Mouse (Mus musculus): ENCODE data around the gene Ppa2. TPM values are rescaled to one million over a fixed set of nuclear protein-coding genes. Genes with fewer than 3 reads are reported as not detected.
A peak's percentile ranks its signal among the peaks of the same experiment; 100 is the strongest.

Ppa2 gene
- total RNA-seq, 1 experiment: 44.1 TPM

- no peaks in the 10 kb centered on the region for H3K9me3 ChIP-seq (ENCODE audit: control insufficient read depth, insufficient read depth, low read depth, low read length)
- in situ Hi-C loops (cut with MboI; ENCODE audit: low sequenced_read_pairs in 2 of 2, unreplicated experiment in 2 of 2): no loop called here
- DNase-seq (ENCODE audit: low read depth, low spot score): no peak
- H3K36me3 ChIP-seq (ENCODE audit: control insufficient read depth, insufficient read depth, low read length, poor library complexity, severe bottlenecking): no peaks in the 10 kb centered on the region
- TF ChIP-seq ZNF384 (IDR thresholded peaks at IDR 0.05; ENCODE audit: low read depth, low read length) (no peak), MAFK (IDR thresholded peaks at IDR 0.05; ENCODE audit: insufficient read depth, low read depth, low read length) (no peak), ZC3H11A (IDR thresholded peaks at IDR 0.05; ENCODE audit: borderline replicate concordance, low read depth, low read length) (no peak)
- H3K4me3 ChIP-seq (ENCODE audit: insufficient read depth in 1 of 2, low read depth in 1 of 2, low read length in 2 of 2, poor library complexity in 1 of 2, severe bottlenecking in 1 of 2): no peak overlapping the region
- H3K9ac ChIP-seq (ENCODE audit: insufficient read depth, low read depth, low read length, poor library complexity, severe bottlenecking): no peak overlapping the region
- H3K4me1 ChIP-seq (ENCODE audit: control insufficient read depth in 2 of 2, insufficient read depth in 2 of 2, low read length in 2 of 2, poor library complexity in 1 of 2): peaks cover 0 to 2% of the 10 kb centered on the region in 2 experiments; a peak in 2 of 4 replicates
- H3K27ac ChIP-seq (ENCODE audit: insufficient read depth, low read depth, low read length, poor library complexity, severe bottlenecking): no peak overlapping the region
Observed at GRCm38 (mm10) chr3:133304328-133304727, 5.6 kb upstream of the Ppa2 start.

GRCm38 (mm10) chr3:133308361-133308760 lies 1.5 kb upstream of the Ppa2 start:
- H3K4me1 ChIP-seq (ENCODE audit: control insufficient read depth in 2 of 2, insufficient read depth in 2 of 2, low read length in 2 of 2, poor library complexity in 1 of 2): peaks cover 2 to 3% of the 10 kb centered on the region in 2 experiments; a peak in 3 of 4 replicates
- H3K9ac ChIP-seq (ENCODE audit: insufficient read depth, low read depth, low read length, poor library complexity, severe bottlenecking): no peak overlapping the region
- H3K4me3 ChIP-seq (ENCODE audit: insufficient read depth in 1 of 2, low read depth in 1 of 2, low read length in 2 of 2, poor library complexity in 1 of 2, severe bottlenecking in 1 of 2): no peak overlapping the region
- in situ Hi-C loops (cut with MboI; ENCODE audit: low sequenced_read_pairs in 2 of 2, unreplicated experiment in 2 of 2): no loop called here
- H3K9me3 ChIP-seq (ENCODE audit: control insufficient read depth, insufficient read depth, low read depth, low read length): no peaks in the 10 kb centered on the region
- TF ChIP-seq CHD2 (IDR thresholded peaks at IDR 0.05; ENCODE audit: low read depth, low read length) (no peak), MAFK (IDR thresholded peaks at IDR 0.05; ENCODE audit: insufficient read depth, low read depth, low read length) (no peak), ZNF384 (IDR thresholded peaks at IDR 0.05; ENCODE audit: low read depth, low read length) (no peak), ZC3H11A (IDR thresholded peaks at IDR 0.05; ENCODE audit: borderline replicate concordance, low read depth, low read length) (no peak), HCFC1 (IDR thresholded peaks at IDR 0.05; ENCODE audit: borderline replicate concordance, insufficient read depth, low read length) (no peak)
- H3K36me3 ChIP-seq (ENCODE audit: control insufficient read depth, insufficient read depth, low read length, poor library complexity, severe bottlenecking): no peaks in the 10 kb centered on the region
- DNase-seq (ENCODE audit: low read depth, low spot score): no peak
- H3K27ac ChIP-seq (ENCODE audit: insufficient read depth, low read depth, low read length, poor library complexity, severe bottlenecking): no peak overlapping the region

GRCm38 (mm10) chr3:133309359-133309758 lies 551 bp upstream of the Ppa2 start:
- H3K9me3 ChIP-seq (ENCODE audit: control insufficient read depth, insufficient read depth, low read depth, low read length): no peaks in the 10 kb centered on the region
- in situ Hi-C loops (cut with MboI; ENCODE audit: low sequenced_read_pairs in 2 of 2, unreplicated experiment in 2 of 2): no loop called here
- no peaks in the 10 kb centered on the region; the same call in 1 of the 2 replicates for H3K36me3 ChIP-seq (ENCODE audit: control insufficient read depth, insufficient read depth, low read length, poor library complexity, severe bottlenecking)
- DNase-seq (ENCODE audit: low read depth, low spot score): no peak
- H3K27ac ChIP-seq (ENCODE audit: insufficient read depth, low read depth, low read length, poor library complexity, severe bottlenecking): no peak overlapping the region
- TF ChIP-seq MAFK (IDR thresholded peaks at IDR 0.05; ENCODE audit: insufficient read depth, low read depth, low read length) (no peak), ZNF384 (IDR thresholded peaks at IDR 0.05; ENCODE audit: low read depth, low read length) (no peak), HCFC1 (IDR thresholded peaks at IDR 0.05; ENCODE audit: borderline replicate concordance, insufficient read depth, low read length) (no peak), ZC3H11A (IDR thresholded peaks at IDR 0.05; ENCODE audit: borderline replicate concordance, low read depth, low read length) (no peak), CHD2 (IDR thresholded peaks at IDR 0.05; ENCODE audit: low read depth, low read length) (no peak)
- peaks cover 2 to 3% of the 10 kb centered on the region in 2 experiments; a peak in 2 of 4 replicates for H3K4me1 ChIP-seq (ENCODE audit: control insufficient read depth in 2 of 2, insufficient read depth in 2 of 2, low read length in 2 of 2, poor library complexity in 1 of 2)
- H3K9ac ChIP-seq (ENCODE audit: insufficient read depth, low read depth, low read length, poor library complexity, severe bottlenecking): no peak overlapping the region
- peak overlapping the region in 1 of 2 experiments; percentile 87; a peak in 1 of 4 replicates for H3K4me3 ChIP-seq (ENCODE audit: insufficient read depth in 1 of 2, low read depth in 1 of 2, low read length in 2 of 2, poor library complexity in 1 of 2, severe bottlenecking in 1 of 2)

GRCm38 (mm10) chr3:133310809-133311179 lies 884 bp downstream of the Ppa2 start:
- Histone ChIP-seq H3K36me3 (ENCODE audit: control insufficient read depth, insufficient read depth, low read length, poor library complexity, severe bottlenecking) (no peaks in the 10 kb centered on the region; the same call in 1 of the 2 replicates), H3K4me1 (ENCODE audit: control insufficient read depth in 2 of 2, insufficient read depth in 2 of 2, low read length in 2 of 2, poor library complexity in 1 of 2) (peaks cover 2 to 3% of the 10 kb centered on the region in 2 experiments; a peak in 2 of 4 replicates), H3K9ac (ENCODE audit: insufficient read depth, low read depth, low read length, poor library complexity, severe bottlenecking) (peak overlapping the region; percentile 91), H3K27ac (ENCODE audit: insufficient read depth, low read depth, low read length, poor library complexity, severe bottlenecking) (no peak overlapping the region; the same call in 1 of the 2 replicates), H3K9me3 (ENCODE audit: control insufficient read depth, insufficient read depth, low read depth, low read length) (no peaks in the 10 kb centered on the region), H3K4me3 (ENCODE audit: insufficient read depth in 1 of 2, low read depth in 1 of 2, low read length in 2 of 2, poor library complexity in 1 of 2, severe bottlenecking in 1 of 2) (peak overlapping the region; percentile 79 to 87)
- in situ Hi-C loops (cut with MboI; ENCODE audit: low sequenced_read_pairs in 2 of 2, unreplicated experiment in 2 of 2): no loop called here
- DNase-seq (ENCODE audit: low read depth, low spot score): no peak
- no peak for TF ChIP-seq HCFC1 (IDR thresholded peaks at IDR 0.05; ENCODE audit: borderline replicate concordance, insufficient read depth, low read length)
- no peak for TF ChIP-seq CHD2 (IDR thresholded peaks at IDR 0.05; ENCODE audit: low read depth, low read length)
- no peak for TF ChIP-seq ZC3H11A (IDR thresholded peaks at IDR 0.05; ENCODE audit: borderline replicate concordance, low read depth, low read length)
- no peak for TF ChIP-seq ZNF384 (IDR thresholded peaks at IDR 0.05; ENCODE audit: low read depth, low read length)
- TF ChIP-seq MAFK (IDR thresholded peaks at IDR 0.05; ENCODE audit: insufficient read depth, low read depth, low read length): no peak

- Histone ChIP-seq H3K4me3 (ENCODE audit: insufficient read depth in 1 of 2, low read depth in 1 of 2, low read length in 2 of 2, poor library complexity in 1 of 2, severe bottlenecking in 1 of 2) (no peak overlapping the region), H3K27ac (ENCODE audit: insufficient read depth, low read depth, low read length, poor library complexity, severe bottlenecking) (no peak overlapping the region), H3K4me1 (ENCODE audit: control insufficient read depth in 2 of 2, insufficient read depth in 2 of 2, low read length in 2 of 2, poor library complexity in 1 of 2) (peaks cover 2 to 3% of the 10 kb centered on the region in 2 experiments; a peak in 2 of 4 replicates), H3K9ac (ENCODE audit: insufficient read depth, low read depth, low read length, poor library complexity, severe bottlenecking) (no peak overlapping the region), H3K36me3 (ENCODE audit: control insufficient read depth, insufficient read depth, low read length, poor library complexity, severe bottlenecking) (no peaks in the 10 kb centered on the region; the same call in 1 of the 2 replicates), H3K9me3 (ENCODE audit: control insufficient read depth, insufficient read depth, low read depth, low read length) (no peaks in the 10 kb centered on the region)
- in situ Hi-C loops (cut with MboI; ENCODE audit: low sequenced_read_pairs in 2 of 2, unreplicated experiment in 2 of 2): no loop called here
- DNase-seq (ENCODE audit: low read depth, low spot score): no peak
- no peak for TF ChIP-seq HCFC1 (IDR thresholded peaks at IDR 0.05; ENCODE audit: borderline replicate concordance, insufficient read depth, low read length)
- TF ChIP-seq ZNF384 (IDR thresholded peaks at IDR 0.05; ENCODE audit: low read depth, low read length): no peak
Observed at GRCm38 (mm10) chr3:133312331-133312730, 2.4 kb downstream of the Ppa2 start.

Data from ES-E14 (cell line).